In the genomic region with DNA sequence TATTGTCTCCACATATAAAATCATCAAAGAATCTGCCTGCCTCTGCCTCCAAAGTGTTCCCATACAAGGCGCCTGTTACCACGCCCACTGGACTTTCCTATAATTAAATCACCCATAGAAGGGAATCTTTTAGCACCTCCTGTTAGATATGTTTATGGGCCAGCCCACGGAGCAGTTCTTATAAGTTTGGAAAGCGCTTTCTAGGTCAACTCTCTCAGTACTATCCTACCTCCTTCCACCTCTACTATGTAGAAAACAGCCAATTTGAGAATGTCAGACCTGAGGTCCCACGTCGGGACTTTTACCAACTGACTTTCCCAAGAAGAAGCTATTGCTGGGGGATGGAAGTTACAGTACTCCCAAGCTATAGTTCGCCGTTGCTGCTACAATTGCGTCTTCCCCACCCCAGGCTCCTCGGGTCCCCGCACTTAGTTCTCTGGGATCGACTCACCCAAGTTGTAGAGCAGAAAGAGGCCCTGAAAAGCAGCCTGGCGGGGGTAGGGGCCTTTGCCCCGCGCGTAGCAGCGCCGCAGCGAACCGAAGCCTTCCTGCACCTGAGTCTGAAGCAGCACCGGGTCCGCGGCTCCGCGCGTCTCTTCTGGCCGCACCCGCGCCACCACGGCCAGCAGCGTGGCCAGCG, we compare ENCODE assay signal across 8 mouse cellular contexts. TPM values are rescaled to one million over a fixed set of nuclear protein-coding genes. Genes with fewer than 3 reads are reported as not detected.
A peak's percentile ranks its signal among the peaks of the same experiment; 100 is the strongest.
DNase-seq lines count a peak whose midpoint lies in the region; ATAC-seq lines count a peak whose summit lies in the region.

No protein-coding gene starts in this region.

- peak overlapping the region; percentile 97 for H3K27ac ChIP-seq in heart, embryonic 10.5 days
- peak overlapping the region; percentile 96 for H3K27ac ChIP-seq in limb, embryonic 10.5 days
- H3K27ac ChIP-seq in stomach, embryonic 14.5 days (ENCODE audit: low read length), result peak overlapping the region; percentile 98

- peak; percentile 1; the same call in 1 of the 2 replicates for ATAC-seq in stomach, embryonic 14.5 days (ENCODE audit: insufficient number of reproducible peaks, insufficient read depth, low FRiP score, low read depth)
- ATAC-seq in megakaryocyte-erythroid progenitor cell, adult 5-6 weeks (replicated peaks; ENCODE audit: low FRiP score, low TSS enrichment, poor library complexity, severe bottlenecking), result no peak

- WGBS in heart, embryonic 10.5 days, result 4% methylated on average over 32 of the region's 32 CpGs
- WGBS in limb, embryonic 10.5 days, result 7% methylated on average over 32 of the region's 32 CpGs
- 4% methylated on average over 32 of the region's 32 CpGs for WGBS in stomach, embryonic 14.5 days

- peaks cover 42% of the 10 kb centered on the region for H3K36me3 ChIP-seq in heart, embryonic 10.5 days
- peaks cover 49% of the 10 kb centered on the region for H3K36me3 ChIP-seq in limb, embryonic 10.5 days
- H3K36me3 ChIP-seq in stomach, embryonic 14.5 days (ENCODE audit: control insufficient read depth, insufficient read depth, low read length), result peaks cover 20% of the 10 kb centered on the region

- H3K27me3 ChIP-seq in heart, embryonic 10.5 days (ENCODE audit: insufficient read depth, poor library complexity, severe bottlenecking), result no peaks in the 10 kb centered on the region
- H3K27me3 ChIP-seq in limb, embryonic 10.5 days (ENCODE audit: low read depth, poor library complexity, severe bottlenecking), result no peaks in the 10 kb centered on the region
- no peaks in the 10 kb centered on the region for H3K27me3 ChIP-seq in stomach, embryonic 14.5 days (ENCODE audit: control insufficient read depth, insufficient read depth, low read length)

- peak overlapping the region; percentile 63 for H3K9ac ChIP-seq in stomach, embryonic 14.5 days (replicated peaks; ENCODE audit: low read depth, low read length)

- H3K4me3 ChIP-seq in heart, embryonic 10.5 days, result peak overlapping the region; percentile 92
- H3K4me3 ChIP-seq in limb, embryonic 10.5 days, result peak overlapping the region; percentile 94
- H3K4me3 ChIP-seq in stomach, embryonic 14.5 days (ENCODE audit: low read depth, low read length), result peak overlapping the region; percentile 82

- peak; percentile 80 for DNase-seq in heart, embryonic 10.5 days (ENCODE audit: low spot score)
- no peak for DNase-seq in heart, postnatal 4 days
- peak; percentile 61 for DNase-seq in urinary bladder, adult 2 months (ENCODE audit: low spot score)
- no peak for DNase-seq in urinary bladder, postnatal 25 days (ENCODE audit: low spot score)
- DNase-seq in limb, embryonic 10.5 days (ENCODE audit: low spot score), result no peak
- no peak for DNase-seq in cerebellum, postnatal 36 days

- peak overlapping the region; percentile 64 for H3K4me2 ChIP-seq in stomach, embryonic 14.5 days (replicated peaks; ENCODE audit: low read depth, low read length)

- no peaks in the 10 kb centered on the region for H3K9me3 ChIP-seq in heart, embryonic 10.5 days
- H3K9me3 ChIP-seq in limb, embryonic 10.5 days (replicated peaks), result no peaks in the 10 kb centered on the region
- no peaks in the 10 kb centered on the region for H3K9me3 ChIP-seq in stomach, embryonic 14.5 days (ENCODE audit: control insufficient read depth, low read depth, low read length)

- H3K4me1 ChIP-seq in heart, embryonic 10.5 days, result peaks cover 37% of the 10 kb centered on the region
- H3K4me1 ChIP-seq in limb, embryonic 10.5 days, result peaks cover 37% of the 10 kb centered on the region
- H3K4me1 ChIP-seq in stomach, embryonic 14.5 days (ENCODE audit: control insufficient read depth, insufficient read depth, low read length), result peaks cover 9% of the 10 kb centered on the region; the same call in 1 of the 2 replicates

RNA-seq across cellular contexts. Expression of gene Sac3d1, which starts 1.0 kb away (rescaled TPM):
- polyA plus RNA-seq in heart, embryonic 10.5 days (2016; fragmentation: Nextera tagmentation; extraction: Ambion mirVana), result 42.3 and 57.9 TPM in 2 replicates
- 10 to 100 TPM; 17.4 to 17.6 TPM for total RNA-seq in heart, postnatal 4 days (2021)
- polyA plus RNA-seq in urinary bladder, adult 2 months (2012; rRNA removed), result 14.0 and 16.8 TPM in 2 replicates
- 65.4 and 73.3 TPM in 2 replicates for polyA plus RNA-seq in limb, embryonic 10.5 days (2016; fragmentation: Nextera tagmentation; extraction: Ambion mirVana)
- polyA plus RNA-seq in stomach, embryonic 14.5 days (2014; fragmentation: Nextera tagmentation; extraction: Ambion mirVana), result 45.4 and 47.9 TPM in 2 replicates
- 18.8 and 20.9 TPM in 2 replicates for total RNA-seq in megakaryocyte-erythroid progenitor cell, adult 5-6 weeks (2014; fragmentation: Nextera tagmentation)
- total RNA-seq in megakaryocyte-erythroid progenitor cell, adult 5-6 weeks (2017), result 7.7 and 9.3 TPM in 2 replicates

RNA-seq across cellular contexts. Expression of gene Snx15, which starts 10.6 kb away (rescaled TPM):
- polyA plus RNA-seq in heart, embryonic 10.5 days (2016; fragmentation: Nextera tagmentation; extraction: Ambion mirVana), result 22.4 and 25.8 TPM in 2 replicates
- total RNA-seq in heart, postnatal 4 days (2021), result 10 to 100 TPM; 13.4 to 13.7 TPM
- 27.7 and 32.6 TPM in 2 replicates for polyA plus RNA-seq in urinary bladder, adult 2 months (2012; rRNA removed)
- 25.7 and 28.7 TPM in 2 replicates for polyA plus RNA-seq in limb, embryonic 10.5 days (2016; fragmentation: Nextera tagmentation; extraction: Ambion mirVana)
- 27.6 and 30.6 TPM in 2 replicates for polyA plus RNA-seq in stomach, embryonic 14.5 days (2014; fragmentation: Nextera tagmentation; extraction: Ambion mirVana)
- 15.2 and 24.6 TPM in 2 replicates for total RNA-seq in megakaryocyte-erythroid progenitor cell, adult 5-6 weeks (2014; fragmentation: Nextera tagmentation)
- total RNA-seq in megakaryocyte-erythroid progenitor cell, adult 5-6 weeks (2017), result 7.0 and 13.2 TPM in 2 replicates

RNA-seq across cellular contexts. Expression of gene Naaladl1, which starts 11.9 kb away (rescaled TPM):
- 0.52 and 0.59 TPM in 2 replicates for polyA plus RNA-seq in heart, embryonic 10.5 days (2016; fragmentation: Nextera tagmentation; extraction: Ambion mirVana)
- total RNA-seq in heart, postnatal 4 days (2021), result under 1 TPM; 0.50 to 0.52 TPM
- 0.06 and 0.13 TPM in 2 replicates for polyA plus RNA-seq in urinary bladder, adult 2 months (2012; rRNA removed)
- 0.54 and 0.75 TPM in 2 replicates for polyA plus RNA-seq in limb, embryonic 10.5 days (2016; fragmentation: Nextera tagmentation; extraction: Ambion mirVana)
- 0.54 and 0.64 TPM in 2 replicates for polyA plus RNA-seq in stomach, embryonic 14.5 days (2014; fragmentation: Nextera tagmentation; extraction: Ambion mirVana)
- total RNA-seq in megakaryocyte-erythroid progenitor cell, adult 5-6 weeks (2014; fragmentation: Nextera tagmentation), result 1.5 and 2.1 TPM in 2 replicates
- total RNA-seq in megakaryocyte-erythroid progenitor cell, adult 5-6 weeks (2017), result not detected in 2 replicates

RNA-seq across cellular contexts. Expression of gene AC131692.1, which starts 23.2 kb away (rescaled TPM):
- 0.26 and 0.39 TPM in 2 replicates for polyA plus RNA-seq in heart, embryonic 10.5 days (2016; fragmentation: Nextera tagmentation; extraction: Ambion mirVana)
- under 1 TPM; 0.60 to 0.68 TPM for total RNA-seq in heart, postnatal 4 days (2021)
- polyA plus RNA-seq in urinary bladder, adult 2 months (2012; rRNA removed), result 0.14 TPM in 1 of 2 replicates, not detected in the other
- polyA plus RNA-seq in limb, embryonic 10.5 days (2016; fragmentation: Nextera tagmentation; extraction: Ambion mirVana), result 0.56 and 0.89 TPM in 2 replicates
- 0.42 and 0.62 TPM in 2 replicates for polyA plus RNA-seq in stomach, embryonic 14.5 days (2014; fragmentation: Nextera tagmentation; extraction: Ambion mirVana)
- total RNA-seq in megakaryocyte-erythroid progenitor cell, adult 5-6 weeks (2014; fragmentation: Nextera tagmentation), result 3.5 and 5.7 TPM in 2 replicates
- total RNA-seq in megakaryocyte-erythroid progenitor cell, adult 5-6 weeks (2017), result 0.95 and 1.6 TPM in 2 replicates

RNA-seq across cellular contexts. Expression of gene Batf2, which starts 23.3 kb away (rescaled TPM):
- not detected in 2 replicates for polyA plus RNA-seq in heart, embryonic 10.5 days (2016; fragmentation: Nextera tagmentation; extraction: Ambion mirVana)
- under 1 TPM; 0.21 to 0.38 TPM for total RNA-seq in heart, postnatal 4 days (2021)
- 5.1 and 9.2 TPM in 2 replicates for polyA plus RNA-seq in urinary bladder, adult 2 months (2012; rRNA removed)
- polyA plus RNA-seq in limb, embryonic 10.5 days (2016; fragmentation: Nextera tagmentation; extraction: Ambion mirVana), result not detected in 2 replicates
- 0.23 and 0.34 TPM in 2 replicates for polyA plus RNA-seq in stomach, embryonic 14.5 days (2014; fragmentation: Nextera tagmentation; extraction: Ambion mirVana)
- 2.0 TPM in 1 of 2 replicates, not detected in the other for total RNA-seq in megakaryocyte-erythroid progenitor cell, adult 5-6 weeks (2014; fragmentation: Nextera tagmentation)
- total RNA-seq in megakaryocyte-erythroid progenitor cell, adult 5-6 weeks (2017), result 0.42 TPM in 1 of 2 replicates, not detected in the other

Comparison
In these comparisons a context has a peak if more than half of its experiments do, and no peak if none do; other contexts are left out.
1. DNase-seq: peak in heart, embryonic 10.5 days (single experiment) and urinary bladder, adult 2 months (single experiment); none in heart, postnatal 4 days (single experiment), urinary bladder, postnatal 25 days (single experiment), limb, embryonic 10.5 days (single experiment) and cerebellum, postnatal 36 days (0 of 2).
2. Peak in every context shown above with its lines, with median percentiles within 50 percentile points of each other: H3K27ac ChIP-seq and H3K4me3 ChIP-seq.